8 mouse cellular contexts compared by ENCODE assay signal in genomic region chr4:123797856-123798255, GRCm38 (mm10). TPM values are rescaled to one million over a fixed set of nuclear protein-coding genes. Genes with fewer than 3 reads are reported as not detected.
DNase-seq lines count a peak whose midpoint lies in the region; ATAC-seq and TF ChIP-seq lines count a peak whose summit lies in the region.
"Had no signal": no experiment of that assay in that cellular context is flagged by ENCODE, and none has a peak within 500 bp of the region (broad histone marks: within the 10 kb centered on the region; RNA-seq: fewer than 3 reads in every experiment).

No protein-coding gene starts in this region.

- H3K4me3 ChIP-seq in olfactory bulb, adult 2 months (ENCODE audit: insufficient read depth, low read depth, low read length): no peak overlapping the region
- no peak overlapping the region for H3K4me3 ChIP-seq in liver, embryonic 12.5 days
- H3K4me3 ChIP-seq: liver, embryonic 13.5 days had no signal

- peaks cover 11% of the 10 kb centered on the region for H3K4me1 ChIP-seq in olfactory bulb, adult 2 months (ENCODE audit: control insufficient read depth, insufficient read depth, low read length)
- H3K4me1 ChIP-seq in liver, embryonic 12.5 days: no peaks in the 10 kb centered on the region
- H3K4me1 ChIP-seq: liver, embryonic 13.5 days had no signal

- H3K27ac ChIP-seq in olfactory bulb, adult 2 months (ENCODE audit: insufficient read depth, low read depth, low read length): peak overlapping the region; percentile 34; the same call in 1 of the 2 replicates
- no peak overlapping the region for H3K27ac ChIP-seq in liver, embryonic 12.5 days
- H3K27ac ChIP-seq: liver, embryonic 13.5 days had no signal

- no peak overlapping the region for H3K4me2 ChIP-seq in liver, embryonic 12.5 days
- H3K4me2 ChIP-seq: liver, embryonic 13.5 days had no signal

- no peak for TF ChIP-seq CTCF in olfactory bulb, adult 2 months (IDR thresholded peaks at IDR 0.05; ENCODE audit: insufficient read depth, low read depth, low read length)

- ATAC-seq in liver, embryonic 12.5 days: no peak

- no peaks in the 10 kb centered on the region for H3K27me3 ChIP-seq in liver, embryonic 12.5 days (replicated peaks)
- H3K27me3 ChIP-seq: liver, embryonic 13.5 days had no signal

- intact Hi-C loops in left cerebral cortex, postnatal 10 days (cut with DNase I): no loop called here
- intact Hi-C loops in heart, postnatal 36 days (cut with DNase I): no loop called here

- no peaks in the 10 kb centered on the region for H3K36me3 ChIP-seq in liver, embryonic 12.5 days
- H3K36me3 ChIP-seq: liver, embryonic 13.5 days had no signal

- peak; percentile 62 for DNase-seq in embryo, embryonic 11 days
- peak; percentile 37 to 58 for DNase-seq in frontal cortex, postnatal 14 days (ENCODE audit: low spot score in 2 of 2)
- DNase-seq in left cerebral cortex, postnatal 10 days (ENCODE audit: extremely low spot score in 1 of 2, low spot score in 2 of 2): peak; percentile 61 to 66
- no peak for DNase-seq in spleen, adult 12 weeks (ENCODE audit: low spot score)
- no peak for DNase-seq in heart, postnatal 36 days
- DNase-seq: liver, embryonic 13.5 days had no signal

- 27% methylated on average over 7 of the region's 7 CpGs for WGBS in olfactory bulb, adult 2 months
- WGBS in liver, embryonic 12.5 days (ENCODE audit: insufficient replicate concordance): 68% methylated on average over 7 of the region's 7 CpGs

- no peak for TF ChIP-seq POLR2A in olfactory bulb, adult 2 months (IDR thresholded peaks at IDR 0.05; ENCODE audit: insufficient read depth, low read depth, low read length)

- H3K9me3 ChIP-seq in liver, embryonic 12.5 days (replicated peaks): no peaks in the 10 kb centered on the region
- H3K9me3 ChIP-seq: liver, embryonic 13.5 days had no signal

- H3K9ac ChIP-seq in liver, embryonic 12.5 days: no peak overlapping the region
- H3K9ac ChIP-seq: liver, embryonic 13.5 days had no signal

RNA-seq across cellular contexts. Expression of gene Rhbdl2, which starts 10.2 kb away (rescaled TPM):
- total RNA-seq in left cerebral cortex, postnatal 10 days (2021): 1 to 10 TPM; 1.1 to 1.2 TPM
- not detected in 2 replicates for polyA plus RNA-seq in olfactory bulb, adult 2 months (2012; ENCODE audit: insufficient read depth, insufficient read length, low replicate concordance, missing spikeins)
- polyA plus RNA-seq in liver, embryonic 12.5 days (2016; fragmentation: Nextera tagmentation; extraction: Ambion mirVana): 0.08 TPM in 1 of 2 replicates, not detected in the other
- total RNA-seq in heart, postnatal 36 days (2021): not detected
- polyA plus RNA-seq: liver, embryonic 13.5 days had no signal

RNA-seq across cellular contexts. Expression of gene Akirin1, which starts 47.7 kb away (rescaled TPM):
- total RNA-seq in left cerebral cortex, postnatal 10 days (2021): 10 to 100 TPM; 58.9 to 62.1 TPM
- not detected in 2 replicates for polyA plus RNA-seq in olfactory bulb, adult 2 months (2012; ENCODE audit: insufficient read depth, insufficient read length, low replicate concordance, missing spikeins)
- 37.2 and 41.5 TPM in 2 replicates for polyA plus RNA-seq in liver, embryonic 12.5 days (2016; fragmentation: Nextera tagmentation; extraction: Ambion mirVana)
- 10 to 100 TPM; 21.6 to 22.8 TPM for total RNA-seq in heart, postnatal 36 days (2021)

Comparison
In these comparisons a context has a peak if more than half of its experiments do, and no peak if none do; other contexts are left out.
1. DNase-seq: peak in embryo, embryonic 11 days (single experiment), frontal cortex, postnatal 14 days (2 of 2) and left cerebral cortex, postnatal 10 days (2 of 2); none in spleen, adult 12 weeks (single experiment) and heart, postnatal 36 days (0 of 2).